Mouse (Mus musculus) adrenal gland, adult (tissue): Measurements from ENCODE around the gene Nhlh2.

Source experiments
- DNase-seq, 2 experiments: peaks; one replicate each; pipeline ENCODE4 v3.0.0; 2022 to 2023; ENCODE audit warnings: low spot score in 1 of 2; ENCODE audit not compliant: inconsistent age in 2 of 2

The Nhlh2 gene

GRCm38 (mm10) chr3:102009926-102010381 is at the start of gene Nhlh2:
Gene Nhlh2 (plus strand): TSS chr3:102010076.
- no peak for DNase-seq

- no peak for DNase-seq
Observed at GRCm38 (mm10) chr3:101961146-101961835, 48.6 kb upstream of the Nhlh2 start.

GRCm38 (mm10) chr3:101963501-101963900 is 46.4 kb upstream of the Nhlh2 start:
- no peak for DNase-seq

- no peak for DNase-seq
Observed at GRCm38 (mm10) chr3:101964352-101964751, 45.5 kb upstream of the Nhlh2 start.

- DNase-seq: no peak
Observed at GRCm38 (mm10) chr3:101966825-101967558, 42.9 kb upstream of the Nhlh2 start.

GRCm38 (mm10) chr3:101975337-101975736 is 34.5 kb upstream of the Nhlh2 start:
- DNase-seq: no peak

GRCm38 (mm10) chr3:101978299-101978994 is 31.4 kb upstream of the Nhlh2 start:
- no peak for DNase-seq

- no peak for DNase-seq
Observed at GRCm38 (mm10) chr3:101983917-101984316, 26.0 kb upstream of the Nhlh2 start.

GRCm38 (mm10) chr3:101985634-101986033 is 24.2 kb upstream of the Nhlh2 start:
- no peak for DNase-seq

GRCm38 (mm10) chr3:101990136-101990535 is 19.7 kb upstream of the Nhlh2 start:
- DNase-seq: no peak

GRCm38 (mm10) chr3:101990995-101991516 is 18.8 kb upstream of the Nhlh2 start:
- DNase-seq: no peak

GRCm38 (mm10) chr3:101997851-101998250 is 12.0 kb upstream of the Nhlh2 start:
- no peak for DNase-seq

- no peak for DNase-seq
Observed at GRCm38 (mm10) chr3:102010681-102011317, 923 bp downstream of the Nhlh2 start.

GRCm38 (mm10) chr3:102011318-102012075 is 1.6 kb downstream of the Nhlh2 start:
- peak in 1 of 2 experiments; percentile 43 for DNase-seq

GRCm38 (mm10) chr3:102012076-102012610 is 2.3 kb downstream of the Nhlh2 start:
- DNase-seq: peak in 1 of 2 experiments; percentile 29

- peak; percentile 13 to 60 for DNase-seq
Observed at GRCm38 (mm10) chr3:102012611-102013211, 2.8 kb downstream of the Nhlh2 start.

- no peak for DNase-seq
Observed at GRCm38 (mm10) chr3:102020604-102021003, 10.7 kb downstream of the Nhlh2 start.

- no peak for DNase-seq
Observed at GRCm38 (mm10) chr3:102022721-102023120, 12.8 kb downstream of the Nhlh2 start.

- DNase-seq: no peak
Observed at GRCm38 (mm10) chr3:102023337-102023736, 13.5 kb downstream of the Nhlh2 start.

GRCm38 (mm10) chr3:102023829-102024228 is 14.0 kb downstream of the Nhlh2 start:
- DNase-seq: no peak
